Mouse (Mus musculus): ENCODE measurements around the gene Pou3f3. TPM values are rescaled to one million over a fixed set of nuclear protein-coding genes. Genes with fewer than 3 reads are reported as not detected.

Gene Pou3f3
- polyA plus RNA-seq, 1 experiment, result 15.9 TPM

GRCm38 (mm10) chr1:42705811-42706160, 10.2 kb downstream of the Pou3f3 start:
- Histone ChIP-seq H3K27me3 (ENCODE audit: control insufficient read depth, insufficient read depth, low read length) (peaks cover 1% of the 10 kb centered on the region; the same call in 1 of the 2 replicates), H3K4me1 (ENCODE audit: control insufficient read depth, insufficient read depth, low read length) (no peaks in the 10 kb centered on the region)
- TF ChIP-seq CTCF (IDR thresholded peaks at IDR 0.05; ENCODE audit: borderline replicate concordance, insufficient read depth, low read depth, low read length), result no peak
- no peak for TF ChIP-seq POLR2A (IDR thresholded peaks at IDR 0.05; ENCODE audit: borderline replicate concordance, insufficient read depth, low read length)

GRCm38 (mm10) chr1:42707196-42707595, 11.6 kb downstream of the Pou3f3 start:
- DNase-seq, result no peak

More at GRCm38 (mm10) chr1:42705811-42706160, 10.2 kb downstream of the Pou3f3 start:
- Histone ChIP-seq H3K27ac (ENCODE audit: insufficient read depth, low read length) (no peak overlapping the region), H3K4me3 (replicated peaks; ENCODE audit: insufficient read depth, low read depth, low read length) (no peak overlapping the region)
- no peak for DNase-seq
- WGBS, result 57% methylated on average over 8 of the region's 8 CpGs

GRCm38 (mm10) chr1:42707611-42708130, 12.1 kb downstream of the Pou3f3 start:
- TF ChIP-seq CTCF (IDR thresholded peaks at IDR 0.05; ENCODE audit: borderline replicate concordance, insufficient read depth, low read depth, low read length), result no peak
- TF ChIP-seq POLR2A (IDR thresholded peaks at IDR 0.05; ENCODE audit: borderline replicate concordance, insufficient read depth, low read length), result no peak
- DNase-seq, result no peak
- Histone ChIP-seq H3K27me3 (ENCODE audit: control insufficient read depth, insufficient read depth, low read length) (peaks cover 1% of the 10 kb centered on the region; the same call in 1 of the 2 replicates), H3K27ac (ENCODE audit: insufficient read depth, low read length) (no peak overlapping the region), H3K4me1 (ENCODE audit: control insufficient read depth, insufficient read depth, low read length) (no peaks in the 10 kb centered on the region), H3K4me3 (replicated peaks; ENCODE audit: insufficient read depth, low read depth, low read length) (no peak overlapping the region)
- 52% methylated on average over 4 of the region's 4 CpGs for WGBS

More at GRCm38 (mm10) chr1:42707196-42707595, 11.6 kb downstream of the Pou3f3 start:
- 46% methylated on average over 5 of the region's 5 CpGs for WGBS
- Histone ChIP-seq H3K27me3 (ENCODE audit: control insufficient read depth, insufficient read depth, low read length) (peaks cover 1% of the 10 kb centered on the region; the same call in 1 of the 2 replicates), H3K4me3 (replicated peaks; ENCODE audit: insufficient read depth, low read depth, low read length) (no peak overlapping the region), H3K27ac (ENCODE audit: insufficient read depth, low read length) (no peak overlapping the region), H3K4me1 (ENCODE audit: control insufficient read depth, insufficient read depth, low read length) (no peaks in the 10 kb centered on the region)
- TF ChIP-seq POLR2A (IDR thresholded peaks at IDR 0.05; ENCODE audit: borderline replicate concordance, insufficient read depth, low read length) (no peak), CTCF (IDR thresholded peaks at IDR 0.05; ENCODE audit: borderline replicate concordance, insufficient read depth, low read depth, low read length) (no peak)

- H3K4me3 ChIP-seq (replicated peaks; ENCODE audit: insufficient read depth, low read depth, low read length), result no peak overlapping the region
- peaks cover 3% of the 10 kb centered on the region; the same call in 1 of the 2 replicates for H3K27me3 ChIP-seq (ENCODE audit: control insufficient read depth, insufficient read depth, low read length)
- WGBS, result 35% methylated on average over 1 of the region's 1 CpGs
- TF ChIP-seq POLR2A (IDR thresholded peaks at IDR 0.05; ENCODE audit: borderline replicate concordance, insufficient read depth, low read length) (no peak), CTCF (IDR thresholded peaks at IDR 0.05; ENCODE audit: borderline replicate concordance, insufficient read depth, low read depth, low read length) (no peak)
- no peak overlapping the region for H3K27ac ChIP-seq (ENCODE audit: insufficient read depth, low read length)
- no peaks in the 10 kb centered on the region; the same call in 1 of the 2 replicates for H3K4me1 ChIP-seq (ENCODE audit: control insufficient read depth, insufficient read depth, low read length)
- no peak for DNase-seq
These were observed 13.5 kb downstream of the Pou3f3 start for GRCm38 (mm10) chr1:42709024-42709423.

- H3K4me1 ChIP-seq (ENCODE audit: control insufficient read depth, insufficient read depth, low read length), result no peaks in the 10 kb centered on the region; the same call in 1 of the 2 replicates
- H3K27ac ChIP-seq (ENCODE audit: insufficient read depth, low read length), result no peak overlapping the region
- H3K4me3 ChIP-seq (replicated peaks; ENCODE audit: insufficient read depth, low read depth, low read length), result no peak overlapping the region
These were observed 14.0 kb downstream of the Pou3f3 start for GRCm38 (mm10) chr1:42709431-42710160.

GRCm38 (mm10) chr1:42710234-42710633, 14.7 kb downstream of the Pou3f3 start:
- H3K4me1 ChIP-seq (ENCODE audit: control insufficient read depth, insufficient read depth, low read length), result no peaks in the 10 kb centered on the region; the same call in 1 of the 2 replicates
- no peak for DNase-seq
- TF ChIP-seq POLR2A (IDR thresholded peaks at IDR 0.05; ENCODE audit: borderline replicate concordance, insufficient read depth, low read length), result no peak
- TF ChIP-seq CTCF (IDR thresholded peaks at IDR 0.05; ENCODE audit: borderline replicate concordance, insufficient read depth, low read depth, low read length), result no peak
- H3K27me3 ChIP-seq (ENCODE audit: control insufficient read depth, insufficient read depth, low read length), result peaks cover 3% of the 10 kb centered on the region; the same call in 1 of the 2 replicates
- H3K4me3 ChIP-seq (replicated peaks; ENCODE audit: insufficient read depth, low read depth, low read length), result no peak overlapping the region
- 64% methylated on average over 4 of the region's 4 CpGs for WGBS
- no peak overlapping the region for H3K27ac ChIP-seq (ENCODE audit: insufficient read depth, low read length)

More at GRCm38 (mm10) chr1:42709431-42710160, 14.0 kb downstream of the Pou3f3 start:
- WGBS, result 60% methylated on average over 7 of the region's 7 CpGs
- DNase-seq, result no peak
- peaks cover 3% of the 10 kb centered on the region; the same call in 1 of the 2 replicates for H3K27me3 ChIP-seq (ENCODE audit: control insufficient read depth, insufficient read depth, low read length)
- TF ChIP-seq POLR2A (IDR thresholded peaks at IDR 0.05; ENCODE audit: borderline replicate concordance, insufficient read depth, low read length), result no peak
- TF ChIP-seq CTCF (IDR thresholded peaks at IDR 0.05; ENCODE audit: borderline replicate concordance, insufficient read depth, low read depth, low read length), result no peak

GRCm38 (mm10) chr1:42710995-42711394, 15.4 kb downstream of the Pou3f3 start:
- Histone ChIP-seq H3K27me3 (ENCODE audit: control insufficient read depth, insufficient read depth, low read length) (peaks cover 3% of the 10 kb centered on the region; the same call in 1 of the 2 replicates), H3K4me3 (replicated peaks; ENCODE audit: insufficient read depth, low read depth, low read length) (no peak overlapping the region), H3K27ac (ENCODE audit: insufficient read depth, low read length) (no peak overlapping the region), H3K4me1 (ENCODE audit: control insufficient read depth, insufficient read depth, low read length) (no peaks in the 10 kb centered on the region; the same call in 1 of the 2 replicates)
- no peak for DNase-seq
- no peak for TF ChIP-seq CTCF (IDR thresholded peaks at IDR 0.05; ENCODE audit: borderline replicate concordance, insufficient read depth, low read depth, low read length)
- no peak for TF ChIP-seq POLR2A (IDR thresholded peaks at IDR 0.05; ENCODE audit: borderline replicate concordance, insufficient read depth, low read length)
- 68% methylated on average over 2 of the region's 2 CpGs for WGBS
